Mouse (Mus musculus) common myeloid progenitor, adult 5-6 weeks (primary cell): ENCODE measurements around the gene Oard1. TPM values are rescaled to one million over a fixed set of nuclear protein-coding genes. Genes with fewer than 3 reads are reported as not detected.

ENCODE experiments used
- total RNA-seq: library from RNA; stranded (forward); fragments of 200-1000, 187-1606 nt; gene quantifications from 2 replicates; pipeline ENCODE4 v1.2.3, GENCODE M21; 2017

The Oard1 gene
- total RNA-seq, 1 experiment from 2014 or later = 59.1 TPM

Other genes starting within 250 kb of the Oard1 start
- gene A530064D06Rik, start 242.7 kb upstream of the Oard1 start, total RNA-seq = 0.29 and 0.37 TPM in 2 replicates
- 1.4 and 2.9 TPM in 2 replicates for gene Trem1, start 177.2 kb upstream of the Oard1 start, total RNA-seq
- 2.9 and 4.5 TPM in 2 replicates for gene Trem3, start 162.2 kb upstream of the Oard1 start, total RNA-seq
- gene Treml4, start 145.7 kb upstream of the Oard1 start, total RNA-seq = 0.58 TPM in 1 of 2 replicates, not detected in the other
- 46.2 and 61.0 TPM in 2 replicates for gene Treml2, start 110.5 kb upstream of the Oard1 start, total RNA-seq
- 0.34 and 0.91 TPM in 2 replicates for gene B430306N03Rik, start 93.9 kb upstream of the Oard1 start, total RNA-seq
- gene Trem2, start 63.6 kb upstream of the Oard1 start, total RNA-seq = not detected in 2 replicates
- gene Treml1, start 50.1 kb upstream of the Oard1 start, total RNA-seq = 14.1 and 21.0 TPM in 2 replicates
- gene Nfya, start 108 bp upstream of the Oard1 start, total RNA-seq = 77.6 and 92.6 TPM in 2 replicates
- gene Apobec2, start 22.9 kb downstream of the Oard1 start, total RNA-seq = 0.05 and 1.4 TPM in 2 replicates
- 28.4 and 29.1 TPM in 2 replicates for gene Tspo2, start 41.5 kb downstream of the Oard1 start, total RNA-seq
- gene Unc5cl, start 44.9 kb downstream of the Oard1 start, total RNA-seq = 2.1 and 2.2 TPM in 2 replicates